Mouse (Mus musculus) brain, embryonic 14.5 days (tissue): ENCODE data around the gene Btbd11.

Source experiments
- CTCF ChIP-seq: fragments of 200-500 bp; IDR thresholded peaks from 2 replicates; pipeline ENCODE4 v1.5.1; 2012; ENCODE audit warnings: inconsistent platforms, mild to moderate bottlenecking, moderate library complexity, borderline replicate concordance; ENCODE audit not compliant: insufficient read depth, insufficient read length; ENCODE audit errors: extremely low read depth
- POLR2A ChIP-seq: fragments of 200-500 bp; IDR thresholded peaks from 2 replicates; pipeline ENCODE4 v1.6.1; 2012; ENCODE audit warnings: mild to moderate bottlenecking, inconsistent platforms, borderline replicate concordance; ENCODE audit not compliant: poor library complexity, insufficient read depth, insufficient read length, severe bottlenecking; ENCODE audit errors: extremely low read depth

DNA sequence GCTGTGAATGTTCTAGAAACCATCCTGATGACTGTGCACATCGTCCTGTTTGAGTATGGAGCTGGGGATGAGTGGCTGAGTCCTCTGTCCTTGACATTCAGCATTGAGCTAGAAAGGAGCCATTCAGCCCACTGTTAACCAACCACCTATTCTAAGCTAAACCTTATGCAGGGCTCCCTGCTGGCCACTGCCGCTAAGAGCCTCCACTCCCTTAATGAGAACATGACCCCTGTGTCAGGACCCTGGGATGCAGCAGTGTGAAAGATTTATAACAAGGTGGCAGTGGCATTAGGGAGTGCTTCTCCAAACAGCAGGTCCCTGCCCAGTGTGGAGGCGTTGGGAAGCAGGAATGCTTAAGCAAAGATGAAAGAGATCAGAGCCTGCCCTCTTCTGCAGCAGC lies 123.7 kb downstream of the Btbd11 start:
- TF ChIP-seq CTCF (no peak), POLR2A (no peak)
